Mouse (Mus musculus) neural tube, embryonic 13.5 days (tissue): Measurements from ENCODE around the gene Sass6. TPM values are rescaled to one million over a fixed set of nuclear protein-coding genes. Genes with fewer than 3 reads are reported as not detected.
"Not testable (repeated sequence)": the region's sequence is repeated elsewhere in the genome, so short reads cannot be mapped to it uniquely, and the experiment has no call there.

Experiments used
- ATAC-seq: fragments of 200-750 bp; cut with Nextera tagmentation; 2 replicates; pipeline ENCODE4 v1.8.0; 2017; ENCODE audit warnings: low read depth, mild to moderate bottlenecking, moderate TSS enrichment, moderate library complexity
- H3K27ac ChIP-seq: fragments of 300-500 bp; sonication (generic); replicated peaks from 2 replicates; pipeline ENCODE4 v1.5.1; 2015; ENCODE audit warnings: moderate library complexity, mild to moderate bottlenecking, inconsistent platforms
- H3K27me3 ChIP-seq: fragments of 300-500 bp; sonication (generic); 2 replicates; pipeline ENCODE4 v1.6.1; 2015; ENCODE audit warnings: mild to moderate bottlenecking, inconsistent platforms
- H3K36me3 ChIP-seq: fragments of 300-500 bp; sonication (generic); 2 replicates; pipeline ENCODE4 v1.6.1; 2015; ENCODE audit warnings: mild to moderate bottlenecking, inconsistent platforms
- H3K4me1 ChIP-seq: fragments of 300-500 bp; sonication (generic); replicated peaks from 2 replicates; pipeline ENCODE4 v1.6.1; 2015; ENCODE audit warnings: inconsistent platforms
- H3K4me2 ChIP-seq: fragments of 300-500 bp; sonication (generic); 2 replicates; pipeline ENCODE4 v1.6.1; 2015; ENCODE audit warnings: inconsistent platforms, mild to moderate bottlenecking, moderate library complexity
- H3K4me3 ChIP-seq: fragments of 300-500 bp; sonication (generic); 2 replicates; pipeline ENCODE4 v1.5.1; 2015; ENCODE audit warnings: mild to moderate bottlenecking, inconsistent platforms
- H3K9ac ChIP-seq: fragments of 300-500 bp; sonication (generic); 2 replicates; pipeline ENCODE4 v1.6.1; 2015; ENCODE audit warnings: moderate library complexity, mild to moderate bottlenecking, inconsistent platforms
- H3K9me3 ChIP-seq: fragments of 300-500 bp; sonication (generic); 2 replicates; pipeline ENCODE4 v1.6.1; 2016; ENCODE audit warnings: inconsistent platforms
- WGBS: fragments of 180-500 bp; shearing (Covaris S2); methylation state at CpG from one replicate; pipeline ENCODE4 v1.1.7; 2015; 5-methylcytosine and 5-hydroxymethylcytosine counted together
- polyA plus RNA-seq: library from polyadenylated mRNA; unstranded; fragments of >200 nt; fragmentation: Nextera tagmentation; extraction: Ambion mirVana; gene quantifications from 2 replicates; pipeline ENCODE4 v1.2.1, GENCODE M21; 2015

The Sass6 gene
- polyA plus RNA-seq, 1 experiment from 2014 or later = 18.9 TPM

DNA sequence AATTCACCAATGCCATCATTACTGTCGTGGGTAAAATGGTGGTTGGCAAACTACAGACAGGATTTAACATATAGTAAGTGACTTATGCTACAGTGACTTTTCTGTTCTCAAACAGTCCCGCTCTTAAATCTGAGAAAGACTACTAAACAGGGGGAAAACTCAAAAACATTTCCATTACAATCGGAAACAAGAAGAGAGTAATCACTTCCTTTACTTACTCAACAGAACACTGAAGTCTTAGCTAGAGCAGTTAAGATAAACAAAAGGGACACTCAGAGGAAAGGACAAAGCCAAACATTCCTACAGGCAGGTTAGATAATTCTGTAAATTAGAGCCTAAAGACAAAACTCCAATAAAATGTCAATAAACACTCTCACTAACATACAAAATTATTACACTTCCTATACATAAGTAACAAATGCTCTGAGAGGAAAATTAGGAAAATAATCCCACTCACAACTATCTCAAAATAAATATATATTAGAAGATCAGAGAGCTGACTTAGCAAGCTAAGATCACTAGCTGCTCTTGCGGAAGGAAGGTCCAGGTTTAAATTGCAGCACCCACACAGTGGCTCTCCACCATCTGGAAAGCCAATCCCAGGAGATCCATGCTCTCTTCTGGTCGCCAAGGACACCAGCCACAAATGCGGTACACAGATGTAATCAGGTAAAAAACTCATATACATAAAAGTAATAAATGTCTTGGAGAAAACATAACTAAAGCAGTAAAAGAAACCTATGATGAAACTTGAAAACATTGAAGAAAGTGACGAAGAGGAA, 61.6 kb downstream of the Sass6 start:
- Histone ChIP-seq H3K9ac (no peak overlapping the region), H3K36me3 (no peaks in the 10 kb centered on the region), H3K4me3 (no peak overlapping the region), H3K9me3 (no peaks in the 10 kb centered on the region), H3K4me1 (peaks cover 70% of the 10 kb centered on the region), H3K4me2 (no peak overlapping the region), H3K27ac (no peak overlapping the region), H3K27me3 (no peaks in the 10 kb centered on the region)
- ATAC-seq = no peak
- whole genome bisulfite sequencing = 67% methylated on average over 7 of the region's 7 CpGs

DNA sequence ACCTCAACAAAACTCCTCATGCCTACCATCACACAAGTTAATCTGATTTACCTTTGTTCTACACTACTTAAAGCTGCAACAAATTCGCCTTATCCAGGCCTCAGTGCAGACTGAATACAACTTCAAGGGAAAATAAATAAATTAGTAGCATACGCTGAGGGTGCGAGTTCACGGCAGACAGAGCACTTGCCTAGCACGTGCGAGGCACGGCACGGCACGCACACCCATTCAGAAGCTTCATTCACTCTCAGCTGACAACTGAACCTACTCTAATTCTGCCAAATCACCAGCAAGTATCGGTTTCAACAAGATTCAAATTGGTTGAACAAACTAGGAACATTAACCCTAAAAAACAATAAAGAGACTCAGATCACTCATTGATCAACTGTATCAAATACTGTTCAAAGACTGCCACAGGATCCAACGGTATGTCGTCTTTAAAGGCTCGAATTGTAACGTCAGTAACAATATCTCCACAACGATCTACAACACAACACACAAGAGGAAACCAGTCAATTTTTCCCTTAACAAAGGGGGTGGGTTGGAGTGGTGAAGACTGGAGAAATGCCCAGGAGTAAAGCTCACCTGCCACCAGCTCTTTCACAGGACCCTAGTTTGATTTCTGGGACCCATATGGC, 64.3 kb downstream of the Sass6 start:
- Histone ChIP-seq H3K9ac (no peak overlapping the region), H3K4me1 (peaks cover 54% of the 10 kb centered on the region), H3K4me3 (no peak overlapping the region), H3K4me2 (no peak overlapping the region), H3K27me3 (no peaks in the 10 kb centered on the region), H3K27ac (no peak overlapping the region), H3K9me3 (no peaks in the 10 kb centered on the region), H3K36me3 (no peaks in the 10 kb centered on the region)
- ATAC-seq = no peak
- WGBS = 73% methylated on average over 15 of the region's 15 CpGs

DNA sequence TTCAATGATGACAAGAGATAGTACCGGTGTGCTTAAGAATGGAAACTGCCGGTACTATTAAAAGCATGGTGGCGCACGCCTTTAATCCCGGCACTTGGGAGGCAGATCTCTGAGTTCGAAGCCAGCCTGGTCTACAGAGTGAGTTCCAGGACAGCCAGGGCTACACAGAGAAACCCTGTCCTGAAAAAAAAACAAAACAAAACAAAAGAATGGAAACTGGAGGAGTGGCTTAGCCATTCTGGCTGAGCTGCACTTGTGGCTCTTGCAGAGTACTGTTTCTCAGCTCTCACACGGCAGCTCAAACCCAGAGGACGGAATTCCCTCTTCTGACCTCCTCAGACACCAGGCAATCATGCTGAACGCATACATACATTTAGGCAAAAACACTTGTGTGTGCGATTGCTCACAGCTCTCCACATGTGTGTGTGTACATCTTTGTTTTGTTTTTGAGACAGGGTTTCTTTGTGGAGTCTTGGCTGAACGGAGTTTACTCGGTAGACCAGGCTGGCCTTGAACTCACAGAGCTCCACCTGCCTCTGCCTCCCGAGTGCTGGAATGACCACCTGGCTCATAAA, 65.2 kb downstream of the Sass6 start:
- H3K9me3 ChIP-seq = no peaks in the 10 kb centered on the region
- no peaks in the 10 kb centered on the region for H3K27me3 ChIP-seq
- H3K4me2 ChIP-seq = peak overlapping the region; percentile 76; the same call in 1 of the 2 replicates
- no peak overlapping the region for H3K9ac ChIP-seq
- ATAC-seq = no peak
- peaks cover 54% of the 10 kb centered on the region for H3K4me1 ChIP-seq
- 83% methylated on average over 13 of the region's 13 CpGs for whole genome bisulfite sequencing
- no peak overlapping the region for H3K4me3 ChIP-seq
- no peaks in the 10 kb centered on the region for H3K36me3 ChIP-seq
- H3K27ac ChIP-seq = no peak overlapping the region

DNA sequence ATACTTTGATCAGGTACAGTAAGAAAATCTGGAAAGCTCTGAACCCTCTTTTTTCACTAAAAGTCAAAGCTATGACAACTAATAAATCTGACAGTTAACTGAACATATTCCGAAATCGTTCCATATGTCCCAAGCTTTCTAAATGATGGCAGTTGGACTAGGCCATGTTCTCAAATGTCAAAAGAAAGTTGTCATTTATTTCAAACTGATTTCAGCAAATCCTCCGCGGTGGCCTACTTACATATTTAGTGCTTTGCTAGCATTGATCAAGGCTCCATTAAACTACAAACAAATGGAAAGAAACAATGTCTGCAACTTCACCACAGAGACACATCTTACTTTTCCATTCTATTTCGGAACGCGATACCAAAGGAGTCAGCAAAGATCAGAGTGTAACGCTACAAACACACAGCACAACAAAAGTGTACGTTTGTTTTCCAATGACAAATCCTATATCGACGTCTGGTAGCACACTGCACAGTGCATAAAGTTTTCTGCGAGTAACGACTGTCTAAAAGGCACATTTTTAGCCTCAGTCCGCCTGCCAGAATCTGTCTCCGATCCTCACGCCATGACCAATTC, 66.6 kb downstream of the Sass6 start:
- H3K27me3 ChIP-seq = no peaks in the 10 kb centered on the region
- H3K4me2 ChIP-seq = peak overlapping the region; percentile 76
- no peak for ATAC-seq
- peak overlapping the region; percentile 99 for H3K9ac ChIP-seq
- no peaks in the 10 kb centered on the region for H3K36me3 ChIP-seq
- peak overlapping the region; percentile 95 for H3K4me3 ChIP-seq
- WGBS = 5% methylated on average over 16 of the region's 16 CpGs
- H3K4me1 ChIP-seq = peaks cover 49% of the 10 kb centered on the region
- no peaks in the 10 kb centered on the region for H3K9me3 ChIP-seq
- H3K27ac ChIP-seq = peak overlapping the region; percentile 97

DNA sequence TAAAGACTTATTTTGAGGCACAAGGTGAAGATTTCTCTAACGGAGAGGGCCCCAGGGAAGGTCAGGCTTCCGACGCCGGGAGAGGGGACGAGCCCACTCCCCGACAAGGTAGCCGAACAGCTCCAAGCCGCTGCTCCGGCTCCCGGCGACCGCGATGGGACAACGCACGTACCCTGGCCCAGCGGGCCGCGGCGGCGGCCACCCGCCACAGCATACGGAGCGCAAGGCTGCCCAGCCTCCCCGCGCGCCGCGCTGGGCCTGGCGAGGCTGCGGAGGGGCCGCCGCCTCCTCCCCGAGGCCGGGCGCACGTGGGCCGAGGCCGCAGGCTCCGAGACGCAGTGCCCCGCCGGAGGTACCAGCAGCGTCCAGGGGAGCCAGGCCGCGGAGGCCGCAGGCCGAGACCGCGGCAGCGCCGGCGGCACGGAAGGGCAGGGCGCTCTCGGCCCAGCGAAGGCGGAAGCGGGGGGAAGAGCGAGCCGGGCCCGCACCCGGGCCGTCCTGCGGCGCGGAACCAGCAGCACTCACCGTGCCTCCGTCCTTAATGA, 67.2 kb downstream of the Sass6 start:
- H3K4me2 ChIP-seq = peak overlapping the region; percentile 76
- H3K36me3 ChIP-seq = no peaks in the 10 kb centered on the region
- peaks cover 44% of the 10 kb centered on the region for H3K4me1 ChIP-seq
- H3K9ac ChIP-seq = peak overlapping the region; percentile 99
- H3K4me3 ChIP-seq = peak overlapping the region; percentile 95
- no peaks in the 10 kb centered on the region for H3K27me3 ChIP-seq
- WGBS = 0% methylated on average over 63 of the region's 68 CpGs
- peak; percentile 90 for ATAC-seq
- H3K9me3 ChIP-seq = no peaks in the 10 kb centered on the region
- H3K27ac ChIP-seq = peak overlapping the region; percentile 97

DNA sequence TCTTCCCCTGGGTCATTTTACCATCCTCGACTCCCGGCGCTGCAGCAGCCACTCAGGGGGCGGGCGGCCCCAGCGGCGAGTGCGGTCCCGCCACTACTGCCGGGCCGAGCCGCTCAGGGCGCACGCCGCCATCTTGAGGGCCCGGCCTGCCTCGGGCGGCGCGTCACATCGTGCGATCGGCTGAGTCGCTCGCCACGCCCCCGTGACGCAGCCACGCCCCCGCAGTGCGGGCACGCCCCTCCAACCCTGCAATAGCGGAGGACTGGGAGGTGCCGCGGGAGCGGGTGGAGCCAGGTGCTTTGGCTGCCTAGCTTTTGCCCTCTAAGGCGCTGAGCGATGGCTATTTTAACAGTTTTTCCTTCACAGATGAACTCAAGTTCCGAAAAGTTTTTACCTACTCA, 67.7 kb downstream of the Sass6 start, which contains the start of gene Mfsd14a:
Gene Mfsd14a, minus strand, starts transcription at position 215 of the 401 bp plus-strand sequence.
- Histone ChIP-seq H3K4me2 (peak within 1 kb of the TSS; percentile 76), H3K9ac (peak within 1 kb of the TSS; percentile 99), H3K27ac (peak within 1 kb of the TSS; percentile 97), H3K27me3 (no peaks in the 10 kb centered on the region), H3K36me3 (no peaks in the 10 kb centered on the region), H3K9me3 (no peaks in the 10 kb centered on the region), H3K4me3 (peak within 1 kb of the TSS; percentile 95), H3K4me1 (peaks cover 38% of the 10 kb centered on the region)
- ATAC-seq = peak; percentile 99
- 0% methylated on average over 39 of the region's 39 CpGs for WGBS

DNA sequence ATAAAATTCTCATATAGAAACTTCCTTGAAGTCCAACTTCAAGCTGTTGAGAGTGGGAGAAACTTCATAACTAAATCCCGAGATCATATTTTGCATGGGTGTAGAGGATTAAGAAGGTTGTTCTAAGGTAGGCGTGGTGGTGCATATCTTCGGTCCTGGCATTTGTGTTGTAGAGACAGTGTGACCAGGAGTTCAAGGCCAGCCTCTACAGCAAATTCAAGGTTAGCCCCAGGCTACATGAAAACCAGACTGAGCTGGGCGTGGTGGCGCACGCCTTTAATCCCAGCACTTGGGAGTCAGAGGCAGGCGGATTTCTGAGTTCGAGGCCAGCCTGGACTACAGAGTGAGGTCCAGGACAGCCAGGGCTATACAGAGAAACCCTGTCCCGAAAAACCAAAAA, 69.5 kb downstream of the Sass6 start:
- not testable (repeated sequence) for H3K27ac ChIP-seq, H3K4me3 ChIP-seq, H3K9me3 ChIP-seq, H3K4me2 ChIP-seq, H3K27me3 ChIP-seq, H3K9ac ChIP-seq, ATAC-seq, H3K36me3 ChIP-seq
- 94% methylated on average over 9 of the region's 9 CpGs for WGBS
- peaks cover 26% of the 10 kb centered on the region for H3K4me1 ChIP-seq

Other genes with a start within 250 kb of the Sass6 start
- 6.4 and 7.4 TPM in 2 replicates for gene Cdc14a, start 170.9 kb upstream of the Sass6 start, polyA plus RNA-seq
- gene Rtca, start 86.8 kb upstream of the Sass6 start, polyA plus RNA-seq = 118 and 122 TPM in 2 replicates
- gene Dbt, start 81.9 kb upstream of the Sass6 start, polyA plus RNA-seq = 13.9 and 14.2 TPM in 2 replicates
- gene Lrrc39, start 32.0 kb upstream of the Sass6 start, polyA plus RNA-seq = 0.17 and 0.39 TPM in 2 replicates
- gene Trmt13, start 19.6 kb downstream of the Sass6 start, polyA plus RNA-seq = 26.9 and 28.6 TPM in 2 replicates
- gene Mfsd14a, start 67.7 kb downstream of the Sass6 start, polyA plus RNA-seq = 55.5 and 63.3 TPM in 2 replicates
- not detected in 2 replicates for gene Gm43191, start 86.3 kb downstream of the Sass6 start, polyA plus RNA-seq
- 7.9 and 8.7 TPM in 2 replicates for gene Slc35a3, start 117.8 kb downstream of the Sass6 start, polyA plus RNA-seq
- gene Agl, start 213.2 kb downstream of the Sass6 start, polyA plus RNA-seq = 18.3 and 19.3 TPM in 2 replicates